Mouse (Mus musculus): Measurements from ENCODE around the gene Ank3. TPM values are rescaled to one million over a fixed set of nuclear protein-coding genes. Genes with fewer than 3 reads are reported as not detected.

Ank3 gene
- polyA plus RNA-seq, 1 experiment from 2014 or later = 19.0 TPM

- Histone ChIP-seq H3K4me3 (ENCODE audit: low read length) (no peak overlapping the region), H3K4me1 (replicated peaks; ENCODE audit: control insufficient read depth, insufficient read depth, low read length) (no peaks in the 10 kb centered on the region), H3K27ac (ENCODE audit: low read length) (no peak overlapping the region), H3K4me2 (ENCODE audit: low read depth, low read length) (no peak overlapping the region), H3K27me3 (ENCODE audit: control insufficient read depth, insufficient read depth, low read depth, low read length) (no peaks in the 10 kb centered on the region), H3K9me3 (ENCODE audit: control insufficient read depth, low read length) (no peaks in the 10 kb centered on the region), H3K9ac (ENCODE audit: low read length) (no peak overlapping the region), H3K36me3 (ENCODE audit: control insufficient read depth, insufficient read depth, low read length) (no peaks in the 10 kb centered on the region)
- WGBS = 3% methylated on average over 1 of the region's 1 CpGs
- no peak for ATAC-seq (ENCODE audit: low read depth)
These were observed 271.9 kb downstream of the Ank3 start for GRCm38 (mm10) chr10:69670496-69670895.

- 40% methylated on average over 2 of the region's 2 CpGs for WGBS
- Histone ChIP-seq H3K4me1 (replicated peaks; ENCODE audit: control insufficient read depth, insufficient read depth, low read length) (no peaks in the 10 kb centered on the region), H3K4me3 (ENCODE audit: low read length) (no peak overlapping the region), H3K4me2 (ENCODE audit: low read depth, low read length) (no peak overlapping the region), H3K27me3 (ENCODE audit: control insufficient read depth, insufficient read depth, low read depth, low read length) (no peaks in the 10 kb centered on the region), H3K9me3 (ENCODE audit: control insufficient read depth, low read length) (no peaks in the 10 kb centered on the region), H3K27ac (ENCODE audit: low read length) (no peak overlapping the region), H3K36me3 (ENCODE audit: control insufficient read depth, insufficient read depth, low read length) (no peaks in the 10 kb centered on the region), H3K9ac (ENCODE audit: low read length) (no peak overlapping the region)
- ATAC-seq (ENCODE audit: low read depth) = 0 out of 2 replicates have a peak, but pooled peaks have one; percentile 38
These were observed 272.4 kb downstream of the Ank3 start for GRCm38 (mm10) chr10:69670959-69671358.

GRCm38 (mm10) chr10:69671505-69671904 lies 272.9 kb downstream of the Ank3 start:
- H3K27me3 ChIP-seq (ENCODE audit: control insufficient read depth, insufficient read depth, low read depth, low read length) = no peaks in the 10 kb centered on the region
- no peak overlapping the region for H3K4me3 ChIP-seq (ENCODE audit: low read length)
- 74% methylated on average over 3 of the region's 3 CpGs for WGBS
- no peak overlapping the region for H3K27ac ChIP-seq (ENCODE audit: low read length)
- ATAC-seq (ENCODE audit: low read depth) = no peak
- no peak overlapping the region for H3K4me2 ChIP-seq (ENCODE audit: low read depth, low read length)
- no peaks in the 10 kb centered on the region for H3K4me1 ChIP-seq (replicated peaks; ENCODE audit: control insufficient read depth, insufficient read depth, low read length)
- H3K9ac ChIP-seq (ENCODE audit: low read length) = no peak overlapping the region
- no peaks in the 10 kb centered on the region for H3K9me3 ChIP-seq (ENCODE audit: control insufficient read depth, low read length)
- no peaks in the 10 kb centered on the region for H3K36me3 ChIP-seq (ENCODE audit: control insufficient read depth, insufficient read depth, low read length)

- H3K9ac ChIP-seq (ENCODE audit: low read length) = no peak overlapping the region
- H3K4me1 ChIP-seq (replicated peaks; ENCODE audit: control insufficient read depth, insufficient read depth, low read length) = no peaks in the 10 kb centered on the region
- H3K27ac ChIP-seq (ENCODE audit: low read length) = no peak overlapping the region
- no peaks in the 10 kb centered on the region for H3K36me3 ChIP-seq (ENCODE audit: control insufficient read depth, insufficient read depth, low read length)
- ATAC-seq (ENCODE audit: low read depth) = no peak
- H3K4me3 ChIP-seq (ENCODE audit: low read length) = no peak overlapping the region
- no peaks in the 10 kb centered on the region for H3K9me3 ChIP-seq (ENCODE audit: control insufficient read depth, low read length)
- H3K4me2 ChIP-seq (ENCODE audit: low read depth, low read length) = no peak overlapping the region
- H3K27me3 ChIP-seq (ENCODE audit: control insufficient read depth, insufficient read depth, low read depth, low read length) = no peaks in the 10 kb centered on the region
These were observed 274.0 kb downstream of the Ank3 start for GRCm38 (mm10) chr10:69672545-69672944.

GRCm38 (mm10) chr10:69678230-69678629 lies 279.7 kb downstream of the Ank3 start:
- Histone ChIP-seq H3K4me3 (ENCODE audit: low read length) (no peak overlapping the region), H3K27me3 (ENCODE audit: control insufficient read depth, insufficient read depth, low read depth, low read length) (no peaks in the 10 kb centered on the region), H3K9me3 (ENCODE audit: control insufficient read depth, low read length) (no peaks in the 10 kb centered on the region), H3K27ac (ENCODE audit: low read length) (no peak overlapping the region), H3K4me1 (replicated peaks; ENCODE audit: control insufficient read depth, insufficient read depth, low read length) (no peaks in the 10 kb centered on the region), H3K9ac (ENCODE audit: low read length) (no peak overlapping the region), H3K36me3 (ENCODE audit: control insufficient read depth, insufficient read depth, low read length) (no peaks in the 10 kb centered on the region), H3K4me2 (ENCODE audit: low read depth, low read length) (no peak overlapping the region)
- WGBS = 78% methylated on average over 15 of the region's 15 CpGs
- no peak for ATAC-seq (ENCODE audit: low read depth)

GRCm38 (mm10) chr10:69686336-69686735 lies 287.8 kb downstream of the Ank3 start:
- Histone ChIP-seq H3K36me3 (ENCODE audit: control insufficient read depth, insufficient read depth, low read length) (0 out of 2 replicates have a peak, but pooled peaks cover 2% of the 10 kb centered on the region), H3K4me3 (ENCODE audit: low read length) (no peak overlapping the region), H3K9ac (ENCODE audit: low read length) (no peak overlapping the region), H3K27ac (ENCODE audit: low read length) (no peak overlapping the region), H3K9me3 (ENCODE audit: control insufficient read depth, low read length) (peaks cover 2% of the 10 kb centered on the region; the same call in 1 of the 2 replicates), H3K4me1 (replicated peaks; ENCODE audit: control insufficient read depth, insufficient read depth, low read length) (no peaks in the 10 kb centered on the region), H3K27me3 (ENCODE audit: control insufficient read depth, insufficient read depth, low read depth, low read length) (no peaks in the 10 kb centered on the region), H3K4me2 (ENCODE audit: low read depth, low read length) (no peak overlapping the region)
- no peak for ATAC-seq (ENCODE audit: low read depth)
- 67% methylated on average over 1 of the region's 1 CpGs for WGBS

- H3K4me1 ChIP-seq (replicated peaks; ENCODE audit: control insufficient read depth, insufficient read depth, low read length) = no peaks in the 10 kb centered on the region
- H3K9ac ChIP-seq (ENCODE audit: low read length) = no peak overlapping the region
- H3K27me3 ChIP-seq (ENCODE audit: control insufficient read depth, insufficient read depth, low read depth, low read length) = no peaks in the 10 kb centered on the region
- 85% methylated on average over 12 of the region's 12 CpGs for WGBS
- no peak overlapping the region for H3K4me3 ChIP-seq (ENCODE audit: low read length)
- no peak overlapping the region for H3K27ac ChIP-seq (ENCODE audit: low read length)
- no peak for ATAC-seq (ENCODE audit: low read depth)
- no peaks in the 10 kb centered on the region for H3K36me3 ChIP-seq (ENCODE audit: control insufficient read depth, insufficient read depth, low read length)
- no peak overlapping the region for H3K4me2 ChIP-seq (ENCODE audit: low read depth, low read length)
- H3K9me3 ChIP-seq (ENCODE audit: control insufficient read depth, low read length) = no peaks in the 10 kb centered on the region
These were observed 290.5 kb downstream of the Ank3 start for GRCm38 (mm10) chr10:69689096-69689495.

- no peak for ATAC-seq (ENCODE audit: low read depth)
- Histone ChIP-seq H3K36me3 (ENCODE audit: control insufficient read depth, insufficient read depth, low read length) (no peaks in the 10 kb centered on the region), H3K4me2 (ENCODE audit: low read depth, low read length) (no peak overlapping the region), H3K4me1 (replicated peaks; ENCODE audit: control insufficient read depth, insufficient read depth, low read length) (no peaks in the 10 kb centered on the region), H3K27me3 (ENCODE audit: control insufficient read depth, insufficient read depth, low read depth, low read length) (no peaks in the 10 kb centered on the region), H3K9me3 (ENCODE audit: control insufficient read depth, low read length) (no peaks in the 10 kb centered on the region), H3K9ac (ENCODE audit: low read length) (no peak overlapping the region), H3K27ac (ENCODE audit: low read length) (no peak overlapping the region), H3K4me3 (ENCODE audit: low read length) (no peak overlapping the region)
- 23% methylated on average over 12 of the region's 12 CpGs for WGBS
These were observed 291.8 kb downstream of the Ank3 start for GRCm38 (mm10) chr10:69690131-69690960.

- no peaks in the 10 kb centered on the region for H3K27me3 ChIP-seq (ENCODE audit: control insufficient read depth, insufficient read depth, low read depth, low read length)
- no peaks in the 10 kb centered on the region for H3K36me3 ChIP-seq (ENCODE audit: control insufficient read depth, insufficient read depth, low read length)
- ATAC-seq (ENCODE audit: low read depth) = no peak
- H3K9me3 ChIP-seq (ENCODE audit: control insufficient read depth, low read length) = no peaks in the 10 kb centered on the region
- WGBS = 32% methylated on average over 6 of the region's 6 CpGs
- H3K4me2 ChIP-seq (ENCODE audit: low read depth, low read length) = no peak overlapping the region
- H3K4me1 ChIP-seq (replicated peaks; ENCODE audit: control insufficient read depth, insufficient read depth, low read length) = no peaks in the 10 kb centered on the region
- H3K4me3 ChIP-seq (ENCODE audit: low read length) = no peak overlapping the region
- no peak overlapping the region for H3K27ac ChIP-seq (ENCODE audit: low read length)
- no peak overlapping the region for H3K9ac ChIP-seq (ENCODE audit: low read length)
These were observed 292.4 kb downstream of the Ank3 start for GRCm38 (mm10) chr10:69690961-69691451.
